Mouse (Mus musculus) lung, postnatal 25 days (tissue): ENCODE data around the gene Hmox2.
"Not testable (repeated sequence)": the region's sequence is repeated elsewhere in the genome, so short reads cannot be mapped to it uniquely, and the experiment has no call there.

ENCODE experiments used
- DNase-seq: peaks from one replicate; pipeline ENCODE4 v3.0.0; 2022; ENCODE audit warnings: low spot score

Hmox2 gene

GRCm38 (mm10) chr16:4725780-4726527, at the start of gene Hmox2:
Hmox2 (plus strand) TSS chr16:4726361.
- peak; percentile 96 for DNase-seq

- no peak for DNase-seq
Measured at GRCm38 (mm10) chr16:4676836-4677235, 49.3 kb upstream of the Hmox2 start.

- DNase-seq: no peak
Measured at GRCm38 (mm10) chr16:4678080-4678479, 48.1 kb upstream of the Hmox2 start.

- peak; percentile 96 for DNase-seq
Measured at GRCm38 (mm10) chr16:4679121-4680018, 46.8 kb upstream of the Hmox2 start, which contains the start of gene Coro7. Coro7 (minus strand) TSS chr16:4679777.

- not testable (repeated sequence) for DNase-seq
Measured at GRCm38 (mm10) chr16:4680922-4681455, 45.2 kb upstream of the Hmox2 start.

GRCm38 (mm10) chr16:4682628-4683179, 43.5 kb upstream of the Hmox2 start:
- no peak for DNase-seq

GRCm38 (mm10) chr16:4683193-4683580, 43.0 kb upstream of the Hmox2 start:
- DNase-seq: no peak

- peak; percentile 94 for DNase-seq
Measured at GRCm38 (mm10) chr16:4683581-4684456, 42.3 kb upstream of the Hmox2 start.

- DNase-seq: no peak
Measured at GRCm38 (mm10) chr16:4684457-4684791, 41.7 kb upstream of the Hmox2 start.

GRCm38 (mm10) chr16:4689371-4689770, 36.8 kb upstream of the Hmox2 start:
- DNase-seq: not testable (repeated sequence)

- no peak for DNase-seq
Measured at GRCm38 (mm10) chr16:4701211-4701610, 24.9 kb upstream of the Hmox2 start.

GRCm38 (mm10) chr16:4702646-4703045, 23.5 kb upstream of the Hmox2 start:
- DNase-seq: no peak

- peak; percentile 76 for DNase-seq
Measured at GRCm38 (mm10) chr16:4705541-4705940, 20.6 kb upstream of the Hmox2 start.

- no peak for DNase-seq
Measured at GRCm38 (mm10) chr16:4711173-4711572, 15.0 kb upstream of the Hmox2 start.

GRCm38 (mm10) chr16:4713861-4714710, 12.1 kb upstream of the Hmox2 start:
- DNase-seq: no peak

- DNase-seq: no peak
Measured at GRCm38 (mm10) chr16:4717866-4718265, 8.3 kb upstream of the Hmox2 start.

- DNase-seq: peak; percentile 46
Measured at GRCm38 (mm10) chr16:4718753-4719518, 7.2 kb upstream of the Hmox2 start, which contains the start of gene Nmral1. Nmral1 (minus strand) TSS chr16:4719356.

GRCm38 (mm10) chr16:4722128-4722914, 3.8 kb upstream of the Hmox2 start:
- peak; percentile 37 for DNase-seq

- DNase-seq: no peak
Measured at GRCm38 (mm10) chr16:4722915-4723209, 3.3 kb upstream of the Hmox2 start.
